Mouse (Mus musculus) liver, postnatal 0 days (tissue): ENCODE measurements around the gene Adamts14.

Experiments used
- CTCF ChIP-seq: sonication (generic); IDR thresholded peaks from 2 replicates; pipeline ENCODE4 v1.5.1; 2016; ENCODE audit warnings: antibody characterized with exemption, low read depth
- EP300 ChIP-seq: IDR thresholded peaks from 2 replicates; pipeline ENCODE4 v1.6.1; 2016; ENCODE audit warnings: antibody characterized with exemption, low read depth, mild to moderate bottlenecking

GRCm38 (mm10) chr10:61297477-61297876, 24.2 kb upstream of the Adamts14 start, which contains the start of gene Prf1:
- TF ChIP-seq CTCF (no peak), EP300 (no peak)
